Mouse (Mus musculus) kidney, adult 2 months (tissue): ENCODE measurements around the gene Syngr3.

ENCODE experiments used
- CTCF ChIP-seq: fragments of 200-500 bp; conservative IDR thresholded peaks from 2 replicates; pipeline ENCODE4 v1.5.1; 2011; ENCODE audit warnings: low read depth, mild to moderate bottlenecking, control low read depth, low read length, moderate library complexity, mixed read lengths; ENCODE audit not compliant: insufficient read depth, insufficient read length
- POLR2A ChIP-seq: fragments of 200-500 bp; IDR thresholded peaks from one replicate; pipeline ENCODE4 v1.6.1; 2011; ENCODE audit warnings: low read depth, low read length, control low read depth

DNA sequence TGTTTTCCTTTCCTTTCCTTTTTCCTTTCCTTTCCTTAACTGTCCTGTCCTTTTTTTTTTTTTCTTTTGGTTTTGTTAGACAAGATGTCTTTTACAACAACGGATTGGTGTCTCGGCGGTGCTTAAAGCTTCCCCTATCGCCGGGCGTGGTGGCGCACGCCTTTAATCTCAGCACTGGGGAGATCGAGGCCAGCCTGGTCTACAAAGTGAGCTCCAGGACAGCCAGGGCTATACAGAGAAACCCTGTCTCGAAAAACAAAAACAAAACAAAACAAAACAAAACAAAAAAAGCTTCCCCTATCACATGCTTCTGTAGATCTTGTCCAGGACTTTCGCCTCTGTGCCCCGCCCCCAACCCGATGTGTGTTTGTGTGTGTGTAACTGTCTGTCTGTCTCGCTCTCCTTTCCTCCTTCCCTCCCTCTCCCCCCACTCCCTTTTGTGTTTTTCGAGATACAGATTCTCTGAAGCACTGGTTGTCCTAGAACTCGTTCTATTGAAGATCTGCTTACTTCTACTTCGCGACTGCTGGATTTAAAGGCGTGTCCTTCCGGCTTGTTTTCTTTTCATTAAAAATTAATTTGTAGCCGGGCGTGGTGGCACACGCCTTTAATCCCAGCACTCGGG, 18.2 kb upstream of the Syngr3 start:
- TF ChIP-seq CTCF (no peak), POLR2A (no peak)
